ENCODE assay signal across 21 mouse cellular contexts in the genomic region with DNA sequence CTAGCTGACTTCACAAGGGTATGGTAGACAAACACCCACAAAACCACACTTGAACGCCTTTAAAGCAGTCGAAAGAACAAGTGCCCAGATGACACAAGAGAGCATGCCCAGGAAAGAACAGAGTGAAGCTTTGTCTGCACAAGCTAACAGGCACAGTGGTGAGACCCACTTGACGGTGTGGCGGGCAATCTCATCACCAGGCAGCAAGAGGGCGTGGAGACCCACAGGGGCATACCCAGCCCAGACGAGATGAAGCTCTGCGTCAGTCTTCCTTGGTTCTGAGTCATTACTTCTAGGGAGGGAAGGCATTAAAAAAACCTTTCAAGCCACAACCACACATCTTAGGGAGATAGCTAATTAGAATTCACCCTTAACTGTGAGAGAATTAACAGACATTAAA.
DNase-seq lines count a peak whose midpoint lies in the region; ATAC-seq lines count a peak whose summit lies in the region.
"Had no signal": no experiment of that assay in that cellular context is flagged by ENCODE, and none has a peak within 500 bp of the region (broad histone marks: within the 10 kb centered on the region; RNA-seq: fewer than 3 reads in every experiment).

No protein-coding gene starts in this region.

- H3K9me3 ChIP-seq in kidney, embryonic 14.5 days (ENCODE audit: control insufficient read depth, low read length) = no peaks in the 10 kb centered on the region
- no peaks in the 10 kb centered on the region for H3K9me3 ChIP-seq in lung, embryonic 16.5 days (ENCODE audit: control insufficient read depth, low read length)
- no peaks in the 10 kb centered on the region for H3K9me3 ChIP-seq in neural tube, embryonic 15.5 days (replicated peaks)
- H3K9me3 ChIP-seq: embryonic facial prominence, embryonic 15.5 days; G1E; limb, embryonic 12.5 days; liver, embryonic 12.5 days had no signal

- H3K27ac ChIP-seq in kidney, embryonic 14.5 days (ENCODE audit: low read depth, low read length) = no peak overlapping the region
- H3K27ac ChIP-seq in lung, embryonic 16.5 days (ENCODE audit: low read length) = no peak overlapping the region
- H3K27ac ChIP-seq in neural tube, embryonic 15.5 days (replicated peaks) = 0 out of 2 replicates have a peak overlapping the region, but pooled peaks have one; percentile 2
- H3K27ac ChIP-seq: embryonic facial prominence, embryonic 15.5 days; limb, embryonic 12.5 days; liver, embryonic 12.5 days had no signal

- peak; percentile 79 for ATAC-seq in kidney, embryonic 14.5 days (ENCODE audit: low FRiP score, low TSS enrichment)
- ATAC-seq in lung, embryonic 16.5 days (ENCODE audit: low read depth) = peak; percentile 82
- 0 out of 2 replicates have a peak, but pooled peaks have one; percentile 26 for ATAC-seq in neural tube, embryonic 15.5 days (ENCODE audit: low FRiP score)
- ATAC-seq: intestine, embryonic 16.5 days; liver, embryonic 12.5 days; midbrain, embryonic 16.5 days had no signal

- peaks cover 15% of the 10 kb centered on the region for H3K4me1 ChIP-seq in kidney, embryonic 14.5 days (ENCODE audit: control insufficient read depth, insufficient read depth, low read length)
- no peaks in the 10 kb centered on the region for H3K4me1 ChIP-seq in lung, embryonic 16.5 days (replicated peaks; ENCODE audit: control insufficient read depth, insufficient read depth, low read length)
- H3K4me1 ChIP-seq in neural tube, embryonic 15.5 days = peaks cover 21% of the 10 kb centered on the region

- H3K36me3 ChIP-seq in kidney, embryonic 14.5 days (ENCODE audit: control insufficient read depth, insufficient read depth, low read length) = no peaks in the 10 kb centered on the region
- no peaks in the 10 kb centered on the region for H3K36me3 ChIP-seq in lung, embryonic 16.5 days (ENCODE audit: control insufficient read depth, insufficient read depth, low read length)
- H3K36me3 ChIP-seq in neural tube, embryonic 15.5 days = no peaks in the 10 kb centered on the region
- H3K36me3 ChIP-seq: embryonic facial prominence, embryonic 15.5 days; limb, embryonic 12.5 days had no signal

- no peak overlapping the region for H3K4me2 ChIP-seq in kidney, embryonic 14.5 days (replicated peaks; ENCODE audit: low read depth, low read length)
- H3K4me2 ChIP-seq in lung, embryonic 16.5 days (ENCODE audit: low read depth, low read length) = no peak overlapping the region
- H3K4me2 ChIP-seq in neural tube, embryonic 15.5 days = no peak overlapping the region
- H3K4me2 ChIP-seq: embryonic facial prominence, embryonic 15.5 days; limb, embryonic 12.5 days; liver, embryonic 12.5 days had no signal

- WGBS in kidney, embryonic 14.5 days = 52% methylated on average over 7 of the region's 7 CpGs
- 51% methylated on average over 7 of the region's 7 CpGs for WGBS in lung, embryonic 16.5 days
- WGBS in neural tube, embryonic 15.5 days = 54% methylated on average over 7 of the region's 7 CpGs

- no peak overlapping the region for H3K9ac ChIP-seq in kidney, embryonic 14.5 days (ENCODE audit: low read depth, low read length)
- H3K9ac ChIP-seq in lung, embryonic 16.5 days (ENCODE audit: low read length) = no peak overlapping the region
- no peak overlapping the region for H3K9ac ChIP-seq in neural tube, embryonic 15.5 days (replicated peaks)
- H3K9ac ChIP-seq: embryonic facial prominence, embryonic 15.5 days; limb, embryonic 12.5 days; liver, embryonic 12.5 days had no signal

- no peak for DNase-seq in kidney, adult 11 months
- no peak for DNase-seq in lung, postnatal 4 days
- peak; percentile 55 for DNase-seq in brain, adult 2 months (ENCODE audit: low read depth, low spot score)
- no peak for DNase-seq in spleen, adult 12 weeks (ENCODE audit: low spot score)
- DNase-seq: adrenal gland, postnatal 25 days; cerebellum, adult 18-20 months; cerebellum, postnatal 36 days; gastrocnemius, postnatal 14 days; heart, adult 18-20 months; lung, postnatal 10 days; spleen, adult 18-20 months; thymus, postnatal 36 days had no signal

- H3K27me3 ChIP-seq in kidney, embryonic 14.5 days (ENCODE audit: control insufficient read depth, insufficient read depth, low read length) = no peaks in the 10 kb centered on the region
- H3K27me3 ChIP-seq in lung, embryonic 16.5 days (ENCODE audit: control insufficient read depth, insufficient read depth, low read depth, low read length) = no peaks in the 10 kb centered on the region
- H3K27me3 ChIP-seq in neural tube, embryonic 15.5 days (replicated peaks) = no peaks in the 10 kb centered on the region
- H3K27me3 ChIP-seq: embryonic facial prominence, embryonic 15.5 days; limb, embryonic 12.5 days; liver, embryonic 12.5 days had no signal

- no peak overlapping the region for H3K4me3 ChIP-seq in kidney, embryonic 14.5 days (ENCODE audit: low read length)
- no peak overlapping the region for H3K4me3 ChIP-seq in lung, embryonic 16.5 days (ENCODE audit: low read length)
- H3K4me3 ChIP-seq in neural tube, embryonic 15.5 days (replicated peaks) = no peak overlapping the region
- H3K4me3 ChIP-seq: embryonic facial prominence, embryonic 15.5 days; limb, embryonic 12.5 days; liver, embryonic 12.5 days had no signal

Comparison
In these comparisons a context has a peak if more than half of its experiments do, and no peak if none do; other contexts are left out.
1. ATAC-seq: peak in every context shown above with its lines; median percentile 82 in lung, embryonic 16.5 days; 79 in kidney, embryonic 14.5 days; 26 in neural tube, embryonic 15.5 days.